Mouse (Mus musculus): Measurements from ENCODE around the gene Evx2. TPM values are rescaled to one million over a fixed set of nuclear protein-coding genes. Genes with fewer than 3 reads are reported as not detected.

The Evx2 gene
- polyA plus RNA-seq (2015; fragmentation: Nextera tagmentation; extraction: Ambion mirVana), result 0.23 and 0.42 TPM in 2 replicates

DNA sequence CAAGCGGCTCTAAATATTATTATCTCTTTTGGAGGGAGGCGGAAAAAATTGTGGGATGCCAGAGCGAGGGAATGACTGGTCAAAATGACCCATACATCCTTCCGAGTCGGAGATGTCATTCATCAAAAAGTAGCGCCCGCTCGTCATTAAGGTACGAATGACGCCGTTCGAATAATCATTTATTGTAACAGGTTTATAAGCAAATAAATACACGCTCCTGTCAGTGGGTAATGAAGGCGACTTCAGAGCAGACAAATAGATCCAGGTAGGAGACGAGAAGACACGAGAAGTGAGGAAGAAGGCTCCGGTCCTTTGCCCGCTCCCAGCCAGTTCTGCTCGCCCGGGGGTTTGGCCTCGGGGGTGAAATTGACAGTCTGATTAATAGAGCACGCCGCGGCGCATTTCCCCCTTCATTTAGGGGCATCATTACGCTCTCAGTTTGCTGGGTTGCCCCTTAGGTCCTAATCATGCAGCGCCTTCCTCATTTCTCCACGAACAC lies at the start of gene Evx2:
TSS of gene Evx2 (minus strand) at position 51 of the 499 bp plus-strand sequence.
- H3K27me3 ChIP-seq (replicated peaks), result peaks cover 75% of the 10 kb centered on the region
- H3K9ac ChIP-seq (replicated peaks), result no peak within 1 kb of the TSS
- under 1% methylated on average over 28 of the region's 28 CpGs for WGBS
- H3K9me3 ChIP-seq (replicated peaks), result no peaks in the 10 kb centered on the region
- H3K4me1 ChIP-seq, result peaks cover 16% of the 10 kb centered on the region
- no peaks in the 10 kb centered on the region for H3K36me3 ChIP-seq
- peak within 1 kb of the TSS; percentile 6; the same call in 1 of the 2 replicates for H3K4me3 ChIP-seq (replicated peaks)
- H3K4me2 ChIP-seq, result no peak within 1 kb of the TSS
- H3K27ac ChIP-seq (replicated peaks), result no peak within 1 kb of the TSS
- ATAC-seq (ENCODE audit: low FRiP score), result no peak

DNA sequence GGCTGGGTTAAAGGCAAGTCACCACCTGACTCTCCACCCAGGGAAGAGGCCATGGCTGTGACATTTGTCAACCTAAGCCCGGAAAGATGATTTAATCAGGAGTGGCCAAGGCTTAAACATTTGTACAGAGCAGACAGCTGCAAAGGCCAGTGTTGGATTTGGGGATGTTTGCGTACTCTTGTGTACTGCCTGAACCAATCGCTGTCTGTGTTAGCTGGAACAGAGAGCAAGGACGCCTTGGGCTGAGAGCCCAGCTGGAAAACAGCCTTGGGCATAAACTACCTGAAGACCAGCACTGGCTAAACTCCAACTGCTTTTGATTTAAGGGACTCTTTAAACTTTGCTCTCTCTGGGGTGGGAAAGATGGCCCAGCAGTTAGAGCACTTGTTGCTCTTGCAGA lies 49.3 kb upstream of the Evx2 start:
- Histone ChIP-seq H3K9ac (replicated peaks) (peak overlapping the region; percentile 26; the same call in 1 of the 2 replicates), H3K4me1 (peaks cover 47% of the 10 kb centered on the region), H3K4me2 (peak overlapping the region; percentile 60), H3K36me3 (no peaks in the 10 kb centered on the region), H3K27me3 (replicated peaks) (no peaks in the 10 kb centered on the region), H3K4me3 (replicated peaks) (peak overlapping the region; percentile 21), H3K27ac (replicated peaks) (peak overlapping the region; percentile 99), H3K9me3 (replicated peaks) (no peaks in the 10 kb centered on the region)
- ATAC-seq (ENCODE audit: low FRiP score), result no peak
- WGBS, result 18% methylated on average over 4 of the region's 4 CpGs

DNA sequence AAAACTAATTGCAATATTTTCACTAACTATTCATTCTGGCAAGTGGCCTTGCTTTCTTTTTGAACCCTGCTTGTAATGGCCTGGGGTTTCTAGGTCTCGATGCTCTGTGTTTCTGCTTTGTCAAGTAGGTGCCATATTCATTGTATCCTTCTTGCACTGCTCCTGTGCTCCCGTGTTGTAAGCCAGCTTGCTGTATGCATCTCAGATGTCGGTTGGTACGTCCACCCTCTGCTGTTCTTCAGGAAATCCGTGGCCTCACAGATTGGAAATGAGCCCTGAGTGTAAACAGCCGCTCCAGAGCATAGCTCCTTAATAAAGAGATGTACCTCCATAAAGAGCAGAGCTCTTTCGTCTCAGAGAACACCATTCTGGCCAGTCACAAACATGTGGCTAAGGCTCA lies 48.2 kb upstream of the Evx2 start:
- peak overlapping the region; percentile 34 for H3K4me3 ChIP-seq (replicated peaks)
- ATAC-seq (ENCODE audit: low FRiP score), result no peak
- H3K4me2 ChIP-seq, result peak overlapping the region; percentile 60
- H3K36me3 ChIP-seq, result no peaks in the 10 kb centered on the region
- H3K27me3 ChIP-seq (replicated peaks), result no peaks in the 10 kb centered on the region
- peak overlapping the region; percentile 73 for H3K27ac ChIP-seq (replicated peaks)
- H3K4me1 ChIP-seq, result peaks cover 52% of the 10 kb centered on the region
- no peaks in the 10 kb centered on the region for H3K9me3 ChIP-seq (replicated peaks)
- H3K9ac ChIP-seq (replicated peaks), result peak overlapping the region; percentile 44
- WGBS, result 10% methylated on average over 7 of the region's 7 CpGs

DNA sequence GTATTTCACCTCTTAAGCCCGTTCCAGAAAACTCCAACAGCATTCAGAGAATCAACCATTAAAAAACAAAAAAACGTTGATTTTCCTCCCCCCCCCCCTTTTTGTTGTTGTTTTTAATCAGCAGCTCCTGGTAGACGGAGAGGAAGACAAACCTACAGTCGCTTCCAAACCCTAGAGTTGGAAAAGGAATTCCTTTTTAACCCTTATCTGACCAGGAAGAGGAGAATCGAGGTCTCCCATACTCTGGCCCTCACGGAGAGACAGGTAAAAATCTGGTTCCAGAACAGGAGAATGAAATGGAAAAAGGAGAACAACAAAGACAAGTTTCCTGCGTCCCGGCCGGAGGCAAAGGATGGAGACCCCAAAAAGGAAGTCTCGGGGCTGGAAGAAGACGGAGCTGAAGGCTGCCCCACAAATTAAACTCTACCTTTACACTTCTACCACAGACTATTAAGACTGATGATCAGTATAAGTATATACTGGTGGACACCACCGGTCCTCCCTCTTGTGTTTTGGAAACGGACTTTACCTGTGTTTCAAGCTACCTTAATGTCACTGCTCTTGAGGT lies 47.1 kb upstream of the Evx2 start:
- no peaks in the 10 kb centered on the region for H3K27me3 ChIP-seq (replicated peaks)
- peaks cover 52% of the 10 kb centered on the region for H3K4me1 ChIP-seq
- peak overlapping the region; percentile 60 for H3K4me2 ChIP-seq
- H3K27ac ChIP-seq (replicated peaks), result peak overlapping the region; percentile 99
- H3K36me3 ChIP-seq, result no peaks in the 10 kb centered on the region
- peak overlapping the region; percentile 91 for H3K9ac ChIP-seq (replicated peaks)
- no peaks in the 10 kb centered on the region for H3K9me3 ChIP-seq (replicated peaks)
- no peak for ATAC-seq (ENCODE audit: low FRiP score)
- 2% methylated on average over 13 of the region's 13 CpGs for WGBS
- H3K4me3 ChIP-seq (replicated peaks), result peak overlapping the region; percentile 70

- Histone ChIP-seq H3K4me3 (replicated peaks) (peak overlapping the region; percentile 70), H3K4me2 (peak overlapping the region; percentile 60), H3K27ac (replicated peaks) (peak overlapping the region; percentile 99), H3K27me3 (replicated peaks) (0 out of 2 replicates have a peak, but pooled peaks cover 7% of the 10 kb centered on the region), H3K4me1 (peaks cover 52% of the 10 kb centered on the region), H3K36me3 (no peaks in the 10 kb centered on the region), H3K9ac (replicated peaks) (peak overlapping the region; percentile 91), H3K9me3 (replicated peaks) (no peaks in the 10 kb centered on the region)
- peak; percentile 65 for ATAC-seq (ENCODE audit: low FRiP score)
- 1% methylated on average over 62 of the region's 85 CpGs for WGBS
Measured at GRCm38 (mm10) chr2:74705467-74706089, 46.2 kb upstream of the Evx2 start.

DNA sequence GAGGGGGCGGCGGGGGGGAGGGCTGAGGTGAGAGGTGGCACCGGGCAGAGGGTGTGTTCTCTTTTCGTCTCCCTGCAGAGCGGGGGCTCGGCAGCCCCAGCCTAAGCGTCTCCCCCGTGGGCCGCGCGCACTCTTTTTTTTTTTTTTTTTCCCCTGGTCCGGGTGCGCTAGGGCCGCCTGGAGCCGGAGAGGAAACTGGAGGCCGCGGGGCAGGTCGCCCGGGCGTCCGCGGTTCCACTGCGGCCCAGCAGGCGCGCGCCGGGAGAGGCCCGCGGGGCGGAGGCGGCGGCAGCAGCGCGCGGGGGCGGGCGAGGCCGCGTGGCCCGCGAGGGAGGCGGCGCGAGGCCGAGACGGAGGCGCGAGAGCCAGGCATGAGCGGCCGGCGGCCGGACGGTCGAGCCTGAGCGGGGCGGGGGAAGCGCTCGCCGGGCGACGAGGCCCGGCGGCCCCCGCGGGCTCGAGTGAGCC lies 45.7 kb upstream of the Evx2 start:
- WGBS, result 0% methylated on average over 39 of the region's 66 CpGs
- Histone ChIP-seq H3K4me2 (peak overlapping the region; percentile 60), H3K9ac (replicated peaks) (peak overlapping the region; percentile 91), H3K4me3 (replicated peaks) (peak overlapping the region; percentile 70), H3K36me3 (no peaks in the 10 kb centered on the region), H3K9me3 (replicated peaks) (no peaks in the 10 kb centered on the region), H3K4me1 (peaks cover 52% of the 10 kb centered on the region), H3K27ac (replicated peaks) (peak overlapping the region; percentile 99), H3K27me3 (replicated peaks) (0 out of 2 replicates have a peak, but pooled peaks cover 11% of the 10 kb centered on the region)
- peak; percentile 43 for ATAC-seq (ENCODE audit: low FRiP score)

- Histone ChIP-seq H3K27ac (replicated peaks) (peak within 1 kb of the TSS; percentile 99), H3K4me3 (replicated peaks) (peak within 1 kb of the TSS; percentile 70), H3K4me1 (peaks cover 52% of the 10 kb centered on the region), H3K9me3 (replicated peaks) (no peaks in the 10 kb centered on the region), H3K4me2 (peak within 1 kb of the TSS; percentile 60), H3K36me3 (no peaks in the 10 kb centered on the region), H3K27me3 (replicated peaks) (0 out of 2 replicates have a peak, but pooled peaks cover 11% of the 10 kb centered on the region), H3K9ac (replicated peaks) (peak within 1 kb of the TSS; percentile 91)
- 2% methylated on average over 47 of the region's 52 CpGs for WGBS
- ATAC-seq (ENCODE audit: low FRiP score), result peak; percentile 58
Measured at GRCm38 (mm10) chr2:74704393-74704998, 45.1 kb upstream of the Evx2 start, which contains the start of gene Hoxd8. TSS of gene Hoxd8 (plus strand) at chr2:74704615.

GRCm38 (mm10) chr2:74703720-74704392 lies 44.5 kb upstream of the Evx2 start:
- peak overlapping the region; percentile 91 for H3K9ac ChIP-seq (replicated peaks)
- WGBS, result 5% methylated on average over 24 of the region's 26 CpGs
- no peaks in the 10 kb centered on the region for H3K36me3 ChIP-seq
- no peak for ATAC-seq (ENCODE audit: low FRiP score)
- H3K4me2 ChIP-seq, result peak overlapping the region; percentile 60
- peak overlapping the region; percentile 99 for H3K27ac ChIP-seq (replicated peaks)
- H3K9me3 ChIP-seq (replicated peaks), result no peaks in the 10 kb centered on the region
- H3K27me3 ChIP-seq (replicated peaks), result 0 out of 2 replicates have a peak, but pooled peaks cover 11% of the 10 kb centered on the region
- H3K4me1 ChIP-seq, result peaks cover 46% of the 10 kb centered on the region
- peak overlapping the region; percentile 70 for H3K4me3 ChIP-seq (replicated peaks)

DNA sequence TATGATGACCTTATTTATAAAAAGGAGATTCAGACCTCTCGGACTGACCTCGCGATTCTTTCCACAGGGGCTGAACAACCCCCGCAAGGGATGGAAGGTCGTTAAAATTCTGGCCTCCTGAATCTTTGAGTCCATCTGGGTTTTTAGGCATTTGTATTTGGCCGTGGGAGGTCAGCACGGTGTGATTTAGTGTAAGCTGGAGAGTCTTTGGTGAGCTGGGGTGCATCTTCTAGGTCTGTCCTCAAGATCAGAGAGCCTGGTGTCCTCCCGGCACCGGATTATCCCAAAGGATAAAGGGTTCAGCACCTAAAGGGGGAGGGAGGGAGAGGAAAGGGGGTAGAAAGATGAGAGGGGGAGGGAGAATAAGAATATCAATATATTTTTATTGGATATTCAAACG lies 44.0 kb upstream of the Evx2 start:
- peak overlapping the region; percentile 70 for H3K4me3 ChIP-seq (replicated peaks)
- H3K27me3 ChIP-seq (replicated peaks), result 0 out of 2 replicates have a peak, but pooled peaks cover 11% of the 10 kb centered on the region
- H3K27ac ChIP-seq (replicated peaks), result peak overlapping the region; percentile 99
- peaks cover 40% of the 10 kb centered on the region for H3K4me1 ChIP-seq
- H3K9me3 ChIP-seq (replicated peaks), result no peaks in the 10 kb centered on the region
- ATAC-seq (ENCODE audit: low FRiP score), result no peak
- 19% methylated on average over 10 of the region's 10 CpGs for WGBS
- peak overlapping the region; percentile 91 for H3K9ac ChIP-seq (replicated peaks)
- no peaks in the 10 kb centered on the region for H3K36me3 ChIP-seq
- H3K4me2 ChIP-seq, result peak overlapping the region; percentile 60

DNA sequence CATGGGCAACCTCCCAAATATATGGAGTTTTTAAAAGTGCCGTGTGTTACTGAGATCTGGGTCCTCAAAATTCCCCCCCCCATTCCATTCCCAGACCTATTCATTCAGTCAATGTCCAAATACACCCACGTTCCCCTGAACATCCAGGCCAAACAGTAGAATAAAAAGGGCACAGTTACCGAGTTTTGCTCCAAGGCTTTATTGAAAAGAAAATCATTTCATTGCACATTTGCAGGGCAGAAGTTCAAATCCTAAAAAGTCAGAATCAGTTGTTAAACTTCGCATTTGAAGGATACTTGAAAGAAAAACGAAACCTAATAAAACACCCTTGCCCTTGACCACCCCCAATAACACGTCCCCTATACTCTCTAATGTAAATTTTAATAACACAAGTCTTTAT lies 43.5 kb upstream of the Evx2 start:
- Histone ChIP-seq H3K27me3 (replicated peaks) (0 out of 2 replicates have a peak, but pooled peaks cover 11% of the 10 kb centered on the region), H3K9ac (replicated peaks) (no peak overlapping the region), H3K27ac (replicated peaks) (no peak overlapping the region), H3K4me3 (replicated peaks) (no peak overlapping the region), H3K4me2 (peak overlapping the region; percentile 60; the same call in 1 of the 2 replicates), H3K9me3 (replicated peaks) (no peaks in the 10 kb centered on the region), H3K4me1 (peaks cover 37% of the 10 kb centered on the region), H3K36me3 (no peaks in the 10 kb centered on the region)
- 36% methylated on average over 6 of the region's 6 CpGs for WGBS
- no peak for ATAC-seq (ENCODE audit: low FRiP score)
